Comparison of ENCODE assay signal across 18 mouse cellular contexts in genomic region chr6:146195854-146196457, GRCm38 (mm10).
DNase-seq lines count a peak whose midpoint lies in the region; ATAC-seq and TF ChIP-seq lines count a peak whose summit lies in the region.
"Had no signal": no experiment of that assay in that cellular context is flagged by ENCODE, and none has a peak within 500 bp of the region (broad histone marks: within the 10 kb centered on the region; RNA-seq: fewer than 3 reads in every experiment).

No protein-coding gene starts in this region.

- TF ChIP-seq RAD21 in MEL (IDR thresholded peaks at IDR 0.05; ENCODE audit: low read depth, low read length): no peak

- no peak overlapping the region for H3K27ac ChIP-seq in liver, adult 2 months (replicated peaks; ENCODE audit: insufficient read depth, low read depth, low read length)
- H3K27ac ChIP-seq in MEL (ENCODE audit: control insufficient read depth, low read depth, low read length): no peak overlapping the region
- H3K27ac ChIP-seq: embryonic facial prominence, embryonic 10.5 days; heart, embryonic 15.5 days; limb, embryonic 10.5 days; liver, embryonic 15.5 days; midbrain, embryonic 15.5 days; stomach, postnatal 0 days had no signal

- H3K79me2 ChIP-seq in liver, adult 2 months (ENCODE audit: control insufficient read depth, insufficient read depth, low read length): no peaks in the 10 kb centered on the region
- H3K79me2 ChIP-seq in MEL (ENCODE audit: control insufficient read depth, insufficient read depth, low read length, poor library complexity): no peaks in the 10 kb centered on the region

- WGBS in liver, adult 2 months: 47% methylated on average over 7 of the region's 7 CpGs

- H3K4me1 ChIP-seq in liver, adult 2 months (ENCODE audit: control insufficient read depth, insufficient read depth, low read length): peaks cover 7% of the 10 kb centered on the region; the same call in 1 of the 2 replicates
- no peaks in the 10 kb centered on the region; a peak in 1 of 4 replicates for H3K4me1 ChIP-seq in MEL (ENCODE audit: control insufficient read depth in 1 of 2, insufficient read depth in 2 of 2, low read length in 2 of 2)
- H3K4me1 ChIP-seq: embryonic facial prominence, embryonic 10.5 days; heart, embryonic 15.5 days; liver, embryonic 15.5 days; midbrain, embryonic 15.5 days had no signal

- H3K27me3 ChIP-seq in liver, adult 2 months (ENCODE audit: control insufficient read depth, insufficient read depth, low read length): no peaks in the 10 kb centered on the region
- no peaks in the 10 kb centered on the region for H3K27me3 ChIP-seq in MEL (ENCODE audit: control insufficient read depth in 1 of 2, insufficient read depth in 2 of 2, low read length in 2 of 2)
- H3K27me3 ChIP-seq: heart, embryonic 15.5 days; liver, embryonic 15.5 days; midbrain, embryonic 15.5 days; Patski had no signal

- no peak for TF ChIP-seq EP300 in MEL (IDR thresholded peaks at IDR 0.05; ENCODE audit: low read depth in 1 of 2, low read length in 2 of 2)

- no peaks in the 10 kb centered on the region for H3K9me3 ChIP-seq in MEL (replicated peaks; ENCODE audit: insufficient read depth, low read length)
- H3K9me3 ChIP-seq: embryonic facial prominence, embryonic 10.5 days; heart, embryonic 15.5 days; limb, embryonic 10.5 days; liver, embryonic 15.5 days; midbrain, embryonic 15.5 days had no signal

- no peak for TF ChIP-seq CTCF in liver, adult 2 months (IDR thresholded peaks at IDR 0.05; ENCODE audit: low read depth, low read length)
- TF ChIP-seq CTCF in MEL (IDR thresholded peaks at IDR 0.05 in 2 of 3, conservative IDR thresholded peaks at IDR 0.05 in 1 of 3; ENCODE audit: control insufficient read depth in 1 of 3, insufficient read depth in 1 of 3, low read depth in 2 of 3, low read length in 3 of 3, poor library complexity in 1 of 3, severe bottlenecking in 1 of 3): no peak

- ATAC-seq in megakaryocyte, adult 5-6 weeks (ENCODE audit: poor library complexity, severe bottlenecking): peak; percentile 58
- ATAC-seq: midbrain, embryonic 15.5 days; Patski had no signal

- no peak overlapping the region for H3K9ac ChIP-seq in liver, adult 2 months (ENCODE audit: low read depth, low read length)
- H3K9ac ChIP-seq in MEL (ENCODE audit: control insufficient read depth, low read depth, low read length, poor library complexity, severe bottlenecking): no peak overlapping the region
- H3K9ac ChIP-seq: heart, embryonic 15.5 days; liver, embryonic 15.5 days; midbrain, embryonic 15.5 days had no signal

- TF ChIP-seq POLR2A in liver, adult 2 months (IDR thresholded peaks at IDR 0.05; ENCODE audit: extremely low read depth, insufficient read depth, low read length): no peak
- TF ChIP-seq POLR2A in MEL (IDR thresholded peaks at IDR 0.05; ENCODE audit: control insufficient read depth in 1 of 2, insufficient read depth in 1 of 2, low read depth in 1 of 2, low read length in 2 of 2, poor library complexity in 1 of 2): no peak

- peak; percentile 89 for DNase-seq in liver, adult 2 months (ENCODE audit: extremely low read depth, low read depth, low spot score)
- DNase-seq in liver (no peak), MEL (ENCODE audit: low read depth, low spot score) (peak; percentile 18)
- DNase-seq in adrenal gland, postnatal 25 days: peak; percentile 46
- no peak for DNase-seq in cerebellum, adult 18-20 months
- no peak for DNase-seq in gastrocnemius, adult 8-10 months (ENCODE audit: low spot score in 2 of 2)
- DNase-seq: cerebellum, postnatal 25 days; gastrocnemius, postnatal 14 days; kidney, adult 9 months had no signal

- H3K36me3 ChIP-seq in liver, adult 2 months (ENCODE audit: control insufficient read depth, insufficient read depth, low read length): peaks cover 14% of the 10 kb centered on the region; the same call in 1 of the 2 replicates
- H3K36me3 ChIP-seq in MEL (ENCODE audit: control insufficient read depth in 1 of 2, insufficient read depth in 2 of 2, low read length in 2 of 2): no peaks in the 10 kb centered on the region
- H3K36me3 ChIP-seq: embryonic facial prominence, embryonic 10.5 days; limb, embryonic 10.5 days; liver, embryonic 15.5 days; midbrain, embryonic 15.5 days had no signal

- no peak overlapping the region for H3K4me3 ChIP-seq in liver, adult 2 months (ENCODE audit: insufficient read depth, low read depth, low read length)
- no peak overlapping the region for H3K4me3 ChIP-seq in MEL (ENCODE audit: control insufficient read depth in 1 of 2, insufficient read depth in 1 of 2, low read depth in 2 of 2, low read length in 2 of 2)
- H3K4me3 ChIP-seq: embryonic facial prominence, embryonic 10.5 days; erythroblast, embryonic 14.5 days; heart, embryonic 15.5 days; limb, embryonic 10.5 days; liver, embryonic 15.5 days; midbrain, embryonic 15.5 days had no signal

TF ChIP-seq in MEL, 35 proteins besides CTCF, POLR2A, EP300 and RAD21:
- TF ChIP-seq UBTF (IDR thresholded peaks at IDR 0.05; ENCODE audit: borderline replicate concordance, insufficient read depth, low read depth, low read length): no peak
- no peak for TF ChIP-seq USF1 (IDR thresholded peaks at IDR 0.05; ENCODE audit: low read depth, low read length)
- TF ChIP-seq CHD2 (IDR thresholded peaks at IDR 0.05; ENCODE audit: low read length): no peak
- TF ChIP-seq GATA1 (IDR thresholded peaks at IDR 0.05; ENCODE audit: low read depth, low read length): no peak
- TF ChIP-seq MAX (IDR thresholded peaks at IDR 0.05; ENCODE audit: low read length): no peak
- no peak for TF ChIP-seq BHLHE40 (IDR thresholded peaks at IDR 0.05; ENCODE audit: borderline replicate concordance, low read depth, low read length)

Comparison
In these comparisons a context has a peak if more than half of its experiments do, and no peak if none do; other contexts are left out.
1. DNase-seq: peak in liver, adult 2 months (single experiment), MEL (single experiment) and adrenal gland, postnatal 25 days (single experiment); none in liver (single experiment), cerebellum, adult 18-20 months (0 of 2) and gastrocnemius, adult 8-10 months (0 of 2).